Mouse (Mus musculus) forebrain, embryonic 13.5 days (tissue): ENCODE data around the gene 4931409K22Rik. TPM values are rescaled to one million over a fixed set of nuclear protein-coding genes. Genes with fewer than 3 reads are reported as not detected.

Source experiments
- ATAC-seq: fragments of 200-750 bp; cut with Nextera tagmentation; 2 replicates; pipeline ENCODE4 v1.8.0; 2017
- H3K27ac ChIP-seq: fragments of 300-500 bp; sonication (generic); 2 replicates; pipeline ENCODE4 v1.5.1; 2015; ENCODE audit warnings: inconsistent platforms, mild to moderate bottlenecking, moderate library complexity
- H3K27me3 ChIP-seq: fragments of 300-500 bp; sonication (generic); 2 replicates; pipeline ENCODE4 v1.6.1; 2015; ENCODE audit warnings: mild to moderate bottlenecking, inconsistent platforms
- H3K36me3 ChIP-seq: fragments of 300-500 bp; sonication (generic); 2 replicates; pipeline ENCODE4 v1.6.1; 2015; ENCODE audit warnings: mild to moderate bottlenecking, inconsistent platforms; ENCODE audit not compliant: poor library complexity, severe bottlenecking
- H3K4me1 ChIP-seq: fragments of 300-500 bp; sonication (generic); 2 replicates; pipeline ENCODE4 v1.6.1; 2015; ENCODE audit warnings: inconsistent platforms
- H3K4me2 ChIP-seq: fragments of 300-500 bp; sonication (generic); 2 replicates; pipeline ENCODE4 v1.6.1; 2015; ENCODE audit warnings: inconsistent platforms, mild to moderate bottlenecking, moderate library complexity
- H3K4me3 ChIP-seq: fragments of 300-500 bp; sonication (generic); 2 replicates; pipeline ENCODE4 v1.5.1; 2015; ENCODE audit warnings: mild to moderate bottlenecking, inconsistent platforms
- H3K9ac ChIP-seq: fragments of 300-500 bp; sonication (generic); 2 replicates; pipeline ENCODE4 v1.6.1; 2015; ENCODE audit warnings: mild to moderate bottlenecking, inconsistent platforms
- H3K9me3 ChIP-seq: fragments of 300-500 bp; sonication (generic); replicated peaks from 2 replicates; pipeline ENCODE4 v1.6.1; 2016; ENCODE audit warnings: inconsistent platforms
- WGBS: fragments of 180-500 bp; shearing (Covaris S2); methylation state at CpG from one replicate; pipeline ENCODE4 v1.1.7; 2015; 5-methylcytosine and 5-hydroxymethylcytosine counted together
- polyA plus RNA-seq: library from polyadenylated mRNA; unstranded; fragments of >200 nt; fragmentation: Nextera tagmentation; extraction: Ambion mirVana; gene quantifications from 2 replicates; pipeline ENCODE4 v1.2.1, GENCODE M21; 2015

Gene 4931409K22Rik
- polyA plus RNA-seq, 1 experiment from 2014 or later: 0.62 TPM

- 11% methylated on average over 8 of the region's 8 CpGs for WGBS
- ATAC-seq: no peak
- Histone ChIP-seq H3K4me3 (peak overlapping the region; percentile 56), H3K36me3 (peaks cover 16% of the 10 kb centered on the region), H3K4me2 (peak overlapping the region; percentile 95), H3K9me3 (no peaks in the 10 kb centered on the region), H3K27ac (peak overlapping the region; percentile 92), H3K27me3 (no peaks in the 10 kb centered on the region), H3K4me1 (peaks cover 90% of the 10 kb centered on the region), H3K9ac (peak overlapping the region; percentile 86)
These were observed 42.5 kb upstream of the 4931409K22Rik start for GRCm38 (mm10) chr5:24599137-24599536.

GRCm38 (mm10) chr5:24598570-24599006 lies 42.0 kb upstream of the 4931409K22Rik start:
- Histone ChIP-seq H3K9me3 (no peaks in the 10 kb centered on the region), H3K27me3 (no peaks in the 10 kb centered on the region), H3K4me1 (peaks cover 85% of the 10 kb centered on the region), H3K4me2 (peak overlapping the region; percentile 95), H3K27ac (peak overlapping the region; percentile 92), H3K4me3 (peak overlapping the region; percentile 56), H3K9ac (peak overlapping the region; percentile 86), H3K36me3 (peaks cover 22% of the 10 kb centered on the region)
- peak; percentile 17 for ATAC-seq
- under 1% methylated on average over 36 of the region's 41 CpGs for WGBS

- no peaks in the 10 kb centered on the region for H3K27me3 ChIP-seq
- H3K4me3 ChIP-seq: peak overlapping the region; percentile 56
- H3K27ac ChIP-seq: peak overlapping the region; percentile 92
- peak overlapping the region; percentile 86 for H3K9ac ChIP-seq
- H3K36me3 ChIP-seq: peaks cover 27% of the 10 kb centered on the region
- no peak for ATAC-seq
- peaks cover 79% of the 10 kb centered on the region for H3K4me1 ChIP-seq
- 15% methylated on average over 15 of the region's 15 CpGs for WGBS
- no peaks in the 10 kb centered on the region for H3K9me3 ChIP-seq
- H3K4me2 ChIP-seq: peak overlapping the region; percentile 95
These were observed 41.4 kb upstream of the 4931409K22Rik start for GRCm38 (mm10) chr5:24597901-24598569.

DNA sequence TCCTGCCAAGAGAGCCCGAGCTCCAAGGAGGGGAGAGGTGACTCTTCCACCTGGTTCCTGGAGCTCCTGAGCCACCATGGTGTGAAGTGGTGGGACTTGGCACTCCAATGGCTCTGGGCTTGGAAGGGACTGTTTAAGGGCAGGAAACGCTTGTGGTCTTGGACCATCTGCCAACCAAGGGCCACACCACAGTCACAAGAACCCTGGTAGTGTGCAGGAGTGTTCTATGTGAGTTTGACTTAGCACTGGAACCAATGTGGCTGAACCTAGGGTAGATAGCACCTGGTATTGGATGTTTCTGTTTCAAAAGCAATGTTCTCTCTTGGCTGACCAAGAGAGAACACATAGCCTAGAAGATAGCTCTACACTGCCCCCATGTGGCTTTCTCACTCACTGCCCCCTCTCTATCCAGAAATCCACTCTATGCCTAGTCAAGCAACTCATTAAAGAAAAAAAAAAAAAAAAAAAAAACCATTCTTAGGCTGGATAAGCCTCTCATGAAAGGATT lies 40.7 kb upstream of the 4931409K22Rik start:
- peaks cover 76% of the 10 kb centered on the region for H3K4me1 ChIP-seq
- ATAC-seq: peak; percentile 20
- peak overlapping the region; percentile 100 for H3K27ac ChIP-seq
- peak overlapping the region; percentile 63 for H3K4me2 ChIP-seq
- H3K36me3 ChIP-seq: peaks cover 35% of the 10 kb centered on the region
- peak overlapping the region; percentile 66 for H3K9ac ChIP-seq
- H3K27me3 ChIP-seq: no peaks in the 10 kb centered on the region
- H3K9me3 ChIP-seq: no peaks in the 10 kb centered on the region
- 29% methylated on average over 2 of the region's 2 CpGs for WGBS
- peak overlapping the region; percentile 31 for H3K4me3 ChIP-seq

GRCm38 (mm10) chr5:24596519-24597171 lies 40.0 kb upstream of the 4931409K22Rik start:
- Histone ChIP-seq H3K27me3 (no peaks in the 10 kb centered on the region), H3K36me3 (peaks cover 41% of the 10 kb centered on the region), H3K9ac (peak overlapping the region; percentile 66), H3K4me3 (peak overlapping the region; percentile 31), H3K9me3 (no peaks in the 10 kb centered on the region), H3K27ac (peak overlapping the region; percentile 100), H3K4me1 (peaks cover 78% of the 10 kb centered on the region), H3K4me2 (peak overlapping the region; percentile 63)
- ATAC-seq: peak; percentile 67
- 1% methylated on average over 11 of the region's 11 CpGs for WGBS

DNA sequence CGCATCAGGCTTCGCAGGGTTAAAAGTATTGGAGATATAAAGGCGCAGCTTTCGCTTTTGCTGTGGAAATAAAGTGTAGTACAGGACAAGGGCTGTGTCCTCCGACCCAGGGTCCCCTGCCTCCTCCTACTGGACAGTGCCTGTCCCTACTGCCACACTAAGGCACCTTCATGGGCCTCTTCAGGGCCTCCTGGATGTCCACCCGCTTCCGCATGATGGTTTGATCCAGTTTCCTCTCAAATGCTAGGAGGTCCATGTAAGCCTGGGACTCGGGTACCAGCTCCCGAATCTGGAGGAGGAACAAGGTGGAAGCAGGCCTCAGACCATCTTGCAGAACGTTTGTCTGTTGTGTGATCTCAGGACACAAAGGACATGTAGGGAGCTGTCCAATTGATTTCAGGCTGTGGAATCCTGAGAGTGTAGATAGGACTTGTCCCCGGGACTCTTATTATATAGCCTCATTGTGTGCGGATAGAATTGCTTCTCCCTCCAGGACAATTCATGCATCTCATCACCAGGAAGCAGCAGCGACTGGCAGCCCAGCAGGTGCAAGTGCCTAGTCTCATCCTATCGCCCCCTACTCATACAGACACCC lies 39.3 kb upstream of the 4931409K22Rik start:
- H3K27ac ChIP-seq: peak overlapping the region; percentile 100
- peaks cover 79% of the 10 kb centered on the region for H3K4me1 ChIP-seq
- ATAC-seq: peak; percentile 13; the same call in 1 of the 2 replicates
- H3K36me3 ChIP-seq: peaks cover 49% of the 10 kb centered on the region
- H3K9ac ChIP-seq: peak overlapping the region; percentile 66
- peak overlapping the region; percentile 63 for H3K4me2 ChIP-seq
- 40% methylated on average over 14 of the region's 14 CpGs for WGBS
- peak overlapping the region; percentile 31 for H3K4me3 ChIP-seq
- H3K27me3 ChIP-seq: no peaks in the 10 kb centered on the region
- H3K9me3 ChIP-seq: no peaks in the 10 kb centered on the region

- 87% methylated on average over 5 of the region's 5 CpGs for WGBS
- Histone ChIP-seq H3K4me3 (no peak overlapping the region), H3K4me2 (peak overlapping the region; percentile 63), H3K4me1 (peaks cover 73% of the 10 kb centered on the region), H3K27ac (peak overlapping the region; percentile 100), H3K36me3 (peaks cover 55% of the 10 kb centered on the region), H3K9ac (peak overlapping the region; percentile 66; the same call in 1 of the 2 replicates), H3K27me3 (no peaks in the 10 kb centered on the region), H3K9me3 (no peaks in the 10 kb centered on the region)
- no peak for ATAC-seq
These were observed 38.7 kb upstream of the 4931409K22Rik start for GRCm38 (mm10) chr5:24595261-24595660.

DNA sequence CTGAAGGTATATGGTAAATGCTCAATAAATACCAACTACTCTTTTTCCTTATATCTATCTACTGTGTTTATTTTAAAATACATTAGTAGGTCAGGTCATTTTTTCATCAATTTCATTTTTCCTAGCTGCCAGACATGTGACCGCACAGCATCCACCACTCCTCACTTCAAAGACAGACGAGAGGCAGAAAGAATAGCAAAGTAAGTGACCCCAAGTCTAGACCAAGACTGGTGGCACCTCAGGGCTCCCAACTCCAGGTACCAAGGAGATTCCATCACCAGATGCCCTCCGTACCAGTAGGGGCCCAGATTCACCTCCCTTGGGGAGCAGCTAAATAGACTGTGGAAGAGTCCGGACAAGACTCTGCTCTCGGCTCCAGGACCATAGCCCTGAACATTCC lies 37.7 kb upstream of the 4931409K22Rik start:
- 95% methylated on average over 5 of the region's 5 CpGs for WGBS
- H3K4me1 ChIP-seq: peaks cover 66% of the 10 kb centered on the region
- peaks cover 63% of the 10 kb centered on the region for H3K36me3 ChIP-seq

DNA sequence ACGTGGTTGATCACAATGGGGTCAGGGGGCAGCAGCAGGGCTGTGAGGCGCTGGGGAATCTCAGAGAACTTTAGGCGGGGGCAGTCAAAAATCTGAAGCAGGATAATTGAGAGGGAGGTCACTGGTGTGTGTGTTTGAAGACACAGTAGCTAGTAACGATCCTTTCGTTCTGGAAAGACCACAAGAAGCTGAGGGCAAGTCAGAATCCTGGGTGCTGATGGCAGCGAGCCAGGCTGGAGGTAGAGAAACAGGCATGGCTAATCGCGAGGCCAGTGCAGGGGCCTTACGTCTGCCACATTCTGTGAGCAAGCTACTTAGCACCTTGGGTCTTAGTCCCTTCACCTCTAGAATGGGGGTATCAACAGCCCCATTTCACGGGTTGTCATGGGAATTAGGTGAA lies 37.3 kb upstream of the 4931409K22Rik start:
- Histone ChIP-seq H3K27ac (no peak overlapping the region), H3K4me1 (peaks cover 64% of the 10 kb centered on the region), H3K4me3 (no peak overlapping the region), H3K4me2 (no peak overlapping the region), H3K9ac (no peak overlapping the region), H3K27me3 (no peaks in the 10 kb centered on the region), H3K36me3 (peaks cover 67% of the 10 kb centered on the region), H3K9me3 (no peaks in the 10 kb centered on the region)
- WGBS: 69% methylated on average over 10 of the region's 10 CpGs
- no peak for ATAC-seq

More for the DNA sequence above, 37.7 kb upstream of the 4931409K22Rik start:
- no peak overlapping the region for H3K9ac ChIP-seq
- H3K27ac ChIP-seq: peak overlapping the region; percentile 100; the same call in 1 of the 2 replicates
- H3K27me3 ChIP-seq: no peaks in the 10 kb centered on the region
- no peak for ATAC-seq
- no peak overlapping the region for H3K4me3 ChIP-seq
- no peak overlapping the region for H3K4me2 ChIP-seq
- H3K9me3 ChIP-seq: no peaks in the 10 kb centered on the region

DNA sequence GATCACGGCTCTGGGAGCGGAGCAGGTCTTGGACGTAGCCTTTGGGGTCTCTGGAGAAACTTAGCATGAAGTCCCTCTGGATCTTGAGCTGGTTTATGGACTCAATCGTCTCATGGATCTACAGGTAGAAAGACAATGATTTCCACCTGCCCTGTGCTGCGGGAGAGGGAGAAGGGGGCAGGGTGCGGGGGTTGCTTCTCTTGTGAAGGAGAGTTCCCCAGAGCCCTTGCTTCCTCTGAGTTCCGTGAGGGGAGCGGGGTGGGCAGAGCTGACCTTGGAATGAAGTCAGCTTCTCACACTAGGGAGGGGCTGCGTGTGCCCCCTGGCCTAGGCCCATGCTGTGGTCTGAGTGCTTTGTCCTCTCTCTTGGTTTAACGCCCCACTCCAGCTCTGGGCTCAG lies 36.6 kb upstream of the 4931409K22Rik start:
- H3K4me3 ChIP-seq: no peak overlapping the region
- ATAC-seq: no peak
- no peak overlapping the region for H3K4me2 ChIP-seq
- no peaks in the 10 kb centered on the region for H3K27me3 ChIP-seq
- H3K4me1 ChIP-seq: peaks cover 64% of the 10 kb centered on the region
- 0 out of 2 replicates have a peak overlapping the region, but pooled peaks have one; percentile 35 for H3K27ac ChIP-seq
- H3K36me3 ChIP-seq: peaks cover 74% of the 10 kb centered on the region
- H3K9me3 ChIP-seq: no peaks in the 10 kb centered on the region
- H3K9ac ChIP-seq: no peak overlapping the region
- 75% methylated on average over 10 of the region's 10 CpGs for WGBS

- ATAC-seq: no peak
- 67% methylated on average over 21 of the region's 21 CpGs for WGBS
- Histone ChIP-seq H3K9me3 (no peaks in the 10 kb centered on the region), H3K4me1 (peaks cover 64% of the 10 kb centered on the region), H3K27me3 (no peaks in the 10 kb centered on the region), H3K27ac (no peak overlapping the region), H3K36me3 (peaks cover 75% of the 10 kb centered on the region), H3K9ac (no peak overlapping the region), H3K4me3 (no peak overlapping the region), H3K4me2 (no peak overlapping the region)
These were observed 36.0 kb upstream of the 4931409K22Rik start for GRCm38 (mm10) chr5:24592471-24593160.
